Mouse (Mus musculus): ENCODE results near the gene Sirt1. TPM values are rescaled to one million over a fixed set of nuclear protein-coding genes. Genes with fewer than 3 reads are reported as not detected.
"Not testable (repeated sequence)": the region's sequence is repeated elsewhere in the genome, so short reads cannot be mapped to it uniquely, and the experiment has no call there.

Gene Sirt1
- total and polyA plus RNA-seq, 3 experiments = 11.5 to 24.7 (median 17.4) TPM

- no peak overlapping the region for H3K9ac ChIP-seq (ENCODE audit: insufficient read depth, low read depth)
- no peaks in the 10 kb centered on the region for H3K9me3 ChIP-seq (replicated peaks; ENCODE audit: low read length)
- in situ Hi-C loops (cut with MboI; ENCODE audit: low pct_ligation_motif_present, low pct_unique_long_range_greater_than_20kb, low sequenced_read_pairs) (no loop called here), dilution Hi-C loops (cut with MboI; ENCODE audit: extremely low pct_ligation_motif_present, extremely low pct_unique_long_range_greater_than_20kb, low sequenced_read_pairs) (no loop called here)
- H3K4me3 ChIP-seq (replicated peaks in 1 of 3; ENCODE audit: low read depth in 2 of 3, low read length in 2 of 3, poor library complexity in 1 of 3) = no peak overlapping the region
- TF ChIP-seq EP300 (IDR thresholded peaks at IDR 0.05; ENCODE audit: low read length) (no peak), NRF1 (IDR thresholded peaks at IDR 0.05; ENCODE audit: low read depth, low read length) (no peak), POLR2A (IDR thresholded peaks at IDR 0.05; ENCODE audit: low read depth, low read length) (no peak), JUN (IDR thresholded peaks at IDR 0.05; ENCODE audit: insufficient read depth, low read depth, low read length) (no peak), MXI1 (IDR thresholded peaks at IDR 0.05; ENCODE audit: low read depth, low read length) (no peak), HCFC1 (IDR thresholded peaks at IDR 0.05; ENCODE audit: low read depth, low read length) (no peak), ETS1 (conservative IDR thresholded peaks at IDR 0.05; ENCODE audit: low read depth, low read length) (no peak), MAX (IDR thresholded peaks at IDR 0.05; ENCODE audit: low read length) (no peak)
- H3K27ac ChIP-seq (ENCODE audit: insufficient read depth, low read depth) = no peak overlapping the region
- no peaks in the 10 kb centered on the region for H3K27me3 ChIP-seq (replicated peaks)
- no peak overlapping the region for H3K4me2 ChIP-seq (ENCODE audit: insufficient read depth, low read depth, poor library complexity, severe bottlenecking)
- H3K4me1 ChIP-seq (ENCODE audit: control insufficient read depth in 1 of 2, insufficient read depth in 2 of 2) = peaks cover 0 to 13% of the 10 kb centered on the region in 2 experiments; a peak in 3 of 4 replicates
- no peaks in the 10 kb centered on the region for H3K79me2 ChIP-seq (replicated peaks; ENCODE audit: control insufficient read depth, extremely low read depth, insufficient read depth, poor library complexity, severe bottlenecking)
- no peak for DNase-seq (ENCODE audit: extremely low read depth)
- no peaks in the 10 kb centered on the region for H3K36me3 ChIP-seq (replicated peaks in 1 of 2; ENCODE audit: control insufficient read depth in 1 of 2, insufficient read depth in 1 of 2, low read length in 1 of 2)
These were observed 33.8 kb upstream of the Sirt1 start for GRCm38 (mm10) chr10:63415287-63415686.

- H3K27me3 ChIP-seq (replicated peaks) = no peaks in the 10 kb centered on the region
- dilution Hi-C loops (cut with MboI; ENCODE audit: extremely low pct_ligation_motif_present, extremely low pct_unique_long_range_greater_than_20kb, low sequenced_read_pairs) (no loop called here), in situ Hi-C loops (cut with MboI; ENCODE audit: low pct_ligation_motif_present, low pct_unique_long_range_greater_than_20kb, low sequenced_read_pairs) (no loop called here)
- no peak overlapping the region for H3K9ac ChIP-seq (ENCODE audit: insufficient read depth, low read depth)
- no peak for TF ChIP-seq RCOR1 (conservative IDR thresholded peaks at IDR 0.05; ENCODE audit: low read depth, low read length)
- no peak for TF ChIP-seq USF2 (conservative IDR thresholded peaks at IDR 0.05; ENCODE audit: low read depth, low read length)
- TF ChIP-seq PAX5 (IDR thresholded peaks at IDR 0.05; ENCODE audit: low read length) = no peak
- no peak for TF ChIP-seq ETS1 (conservative IDR thresholded peaks at IDR 0.05; ENCODE audit: low read depth, low read length)
- TF ChIP-seq BHLHE40 (IDR thresholded peaks at IDR 0.05; ENCODE audit: low read depth, low read length) = no peak
- TF ChIP-seq MAFK (IDR thresholded peaks at IDR 0.05; ENCODE audit: insufficient replicate concordance, low read length) = no peak
- no peak for TF ChIP-seq JUN (IDR thresholded peaks at IDR 0.05; ENCODE audit: insufficient read depth, low read depth, low read length)
- TF ChIP-seq USF1 (IDR thresholded peaks at IDR 0.05; ENCODE audit: low read depth, low read length) = no peak
- TF ChIP-seq CTCF (conservative IDR thresholded peaks at IDR 0.05 in 1 of 2, IDR thresholded peaks at IDR 0.05 in 1 of 2; ENCODE audit: low read depth in 2 of 2, low read length in 2 of 2) = no peak
- no peak for TF ChIP-seq NELFE (IDR thresholded peaks at IDR 0.05; ENCODE audit: low read depth, low read length)
- TF ChIP-seq NRF1 (IDR thresholded peaks at IDR 0.05; ENCODE audit: low read depth, low read length) = no peak
- no peak for TF ChIP-seq KAT2A (IDR thresholded peaks at IDR 0.05; ENCODE audit: insufficient replicate concordance, low read length)
- no peak for TF ChIP-seq CHD1 (IDR thresholded peaks at IDR 0.05; ENCODE audit: low read depth, low read length)
- no peak for TF ChIP-seq MYC (IDR thresholded peaks at IDR 0.05; ENCODE audit: low read depth, low read length)
- no peak for TF ChIP-seq E2F4 (IDR thresholded peaks at IDR 0.05; ENCODE audit: insufficient replicate concordance, low read depth, low read length)
- TF ChIP-seq SIN3A (IDR thresholded peaks at IDR 0.05; ENCODE audit: low read length) = no peak
- TF ChIP-seq CHD2 (IDR thresholded peaks at IDR 0.05; ENCODE audit: low read length) = no peak
- no peak for TF ChIP-seq UBTF (IDR thresholded peaks at IDR 0.05; ENCODE audit: low read depth, low read length)
- no peak for TF ChIP-seq MXI1 (IDR thresholded peaks at IDR 0.05; ENCODE audit: low read depth, low read length)
- no peak for TF ChIP-seq IRF4 (IDR thresholded peaks at IDR 0.05; ENCODE audit: low read depth, low read length)
- no peak overlapping the region for H3K4me3 ChIP-seq (replicated peaks in 1 of 3; ENCODE audit: low read depth in 2 of 3, low read length in 2 of 3, poor library complexity in 1 of 3)
- peak overlapping the region; percentile 25; the same call in 1 of the 2 replicates for H3K4me2 ChIP-seq (ENCODE audit: insufficient read depth, low read depth, poor library complexity, severe bottlenecking)
- no peaks in the 10 kb centered on the region for H3K9me3 ChIP-seq (replicated peaks; ENCODE audit: low read length)
- no peaks in the 10 kb centered on the region for H3K36me3 ChIP-seq (replicated peaks in 1 of 2; ENCODE audit: control insufficient read depth in 1 of 2, insufficient read depth in 1 of 2, low read length in 1 of 2)
- H3K79me2 ChIP-seq (replicated peaks; ENCODE audit: control insufficient read depth, extremely low read depth, insufficient read depth, poor library complexity, severe bottlenecking) = no peaks in the 10 kb centered on the region
- peaks cover 0 to under 1% of the 10 kb centered on the region in 2 experiments; a peak in 1 of 4 replicates for H3K4me1 ChIP-seq (ENCODE audit: control insufficient read depth in 1 of 2, insufficient read depth in 2 of 2)
- no peak overlapping the region for H3K27ac ChIP-seq (ENCODE audit: insufficient read depth, low read depth)
- no peak for DNase-seq (ENCODE audit: extremely low read depth)
These were observed 31.3 kb upstream of the Sirt1 start for GRCm38 (mm10) chr10:63412756-63413155.

GRCm38 (mm10) chr10:63411674-63412073 lies 30.2 kb upstream of the Sirt1 start:
- H3K4me2 ChIP-seq (ENCODE audit: insufficient read depth, low read depth, poor library complexity, severe bottlenecking); in situ Hi-C loops (cut with MboI; ENCODE audit: low pct_ligation_motif_present, low pct_unique_long_range_greater_than_20kb, low sequenced_read_pairs); H3K9me3 ChIP-seq (replicated peaks; ENCODE audit: low read length); H3K27me3 ChIP-seq (replicated peaks); H3K79me2 ChIP-seq (replicated peaks; ENCODE audit: control insufficient read depth, extremely low read depth, insufficient read depth, poor library complexity, severe bottlenecking); dilution Hi-C loops (cut with MboI; ENCODE audit: extremely low pct_ligation_motif_present, extremely low pct_unique_long_range_greater_than_20kb, low sequenced_read_pairs); H3K4me1 ChIP-seq (ENCODE audit: control insufficient read depth in 1 of 2, insufficient read depth in 2 of 2); H3K4me3 ChIP-seq (replicated peaks in 1 of 3; ENCODE audit: low read depth in 2 of 3, low read length in 2 of 3, poor library complexity in 1 of 3); H3K9ac ChIP-seq (ENCODE audit: insufficient read depth, low read depth); DNase-seq (ENCODE audit: extremely low read depth); H3K27ac ChIP-seq (ENCODE audit: insufficient read depth, low read depth); H3K36me3 ChIP-seq (replicated peaks in 1 of 2; ENCODE audit: control insufficient read depth in 1 of 2, insufficient read depth in 1 of 2, low read length in 1 of 2): not testable (repeated sequence)

Data from CH12.LX (cell line).